ENCODE assay signal across 8 mouse cellular contexts in genomic region chr2:14823816-14824348, GRCm38 (mm10).
A peak's percentile ranks its signal among the peaks of the same experiment; 100 is the strongest.
DNase-seq lines count a peak whose midpoint lies in the region; ATAC-seq and TF ChIP-seq lines count a peak whose summit lies in the region.

No protein-coding gene starts in this region.

- 20% methylated on average over 11 of the region's 11 CpGs for WGBS in embryonic facial prominence, embryonic 14.5 days
- WGBS in heart, embryonic 16.5 days: 12% methylated on average over 11 of the region's 11 CpGs
- WGBS in lung, embryonic 14.5 days: 20% methylated on average over 11 of the region's 11 CpGs

- DNase-seq in gastrocnemius, adult 2 months: no peak
- no peak for DNase-seq in gastrocnemius, postnatal 14 days
- peak; percentile 69 for DNase-seq in embryonic facial prominence, embryonic 14.5 days (ENCODE audit: low spot score)
- DNase-seq in lung, embryonic 14.5 days: peak; percentile 94
- DNase-seq in frontal cortex, postnatal 14 days (ENCODE audit: low spot score in 2 of 2): no peak
- no peak for DNase-seq in cerebellum, adult 8-10 months
- DNase-seq in ovary, adult 18-20 months (ENCODE audit: low spot score): no peak

- H3K36me3 ChIP-seq in embryonic facial prominence, embryonic 14.5 days (ENCODE audit: control insufficient read depth, insufficient read depth, low read length): no peaks in the 10 kb centered on the region
- H3K36me3 ChIP-seq in heart, embryonic 16.5 days (ENCODE audit: control insufficient read depth, insufficient read depth): no peaks in the 10 kb centered on the region
- H3K36me3 ChIP-seq in lung, embryonic 14.5 days (ENCODE audit: insufficient read depth): no peaks in the 10 kb centered on the region

- intact Hi-C loops in gastrocnemius, adult 2 months (cut with DNase I): no loop called here
- intact Hi-C loops in gastrocnemius, postnatal 14 days (cut with DNase I; ENCODE audit: low total_unique reads): no loop called here

- peaks cover 5% of the 10 kb centered on the region for H3K4me1 ChIP-seq in embryonic facial prominence, embryonic 14.5 days (ENCODE audit: control insufficient read depth, insufficient read depth, low read length)
- H3K4me1 ChIP-seq in heart, embryonic 16.5 days (ENCODE audit: control insufficient read depth, insufficient read depth, low read length): peaks cover 29% of the 10 kb centered on the region
- no peaks in the 10 kb centered on the region for H3K4me1 ChIP-seq in lung, embryonic 14.5 days (ENCODE audit: insufficient read depth)

- peak overlapping the region; percentile 39 for H3K4me2 ChIP-seq in embryonic facial prominence, embryonic 14.5 days (ENCODE audit: low read depth, low read length)
- H3K4me2 ChIP-seq in heart, embryonic 16.5 days (ENCODE audit: low read depth, low read length): peak overlapping the region; percentile 58
- H3K4me2 ChIP-seq in lung, embryonic 14.5 days: peak overlapping the region; percentile 53

- H3K9me3 ChIP-seq in embryonic facial prominence, embryonic 14.5 days (ENCODE audit: control insufficient read depth, low read length): no peaks in the 10 kb centered on the region
- no peaks in the 10 kb centered on the region for H3K9me3 ChIP-seq in heart, embryonic 16.5 days (replicated peaks; ENCODE audit: control insufficient read depth, low read length)
- H3K9me3 ChIP-seq in lung, embryonic 14.5 days (ENCODE audit: low read depth, low read length): no peaks in the 10 kb centered on the region

- H3K9ac ChIP-seq in embryonic facial prominence, embryonic 14.5 days (ENCODE audit: low read depth, low read length): peak overlapping the region; percentile 45
- H3K9ac ChIP-seq in heart, embryonic 16.5 days (ENCODE audit: low read length): peak overlapping the region; percentile 70
- H3K9ac ChIP-seq in lung, embryonic 14.5 days: no peak overlapping the region; the same call in 1 of the 2 replicates

- H3K4me3 ChIP-seq in gastrocnemius, adult 2 months: peak overlapping the region; percentile 44
- no peak overlapping the region for H3K4me3 ChIP-seq in embryonic facial prominence, embryonic 14.5 days (ENCODE audit: low read depth, low read length)
- H3K4me3 ChIP-seq in heart, embryonic 16.5 days (ENCODE audit: low read length): peak overlapping the region; percentile 54
- peak overlapping the region; percentile 16; the same call in 1 of the 2 replicates for H3K4me3 ChIP-seq in lung, embryonic 14.5 days (ENCODE audit: low read depth, low read length)

- H3K27me3 ChIP-seq in embryonic facial prominence, embryonic 14.5 days (replicated peaks; ENCODE audit: control insufficient read depth, insufficient read depth, low read length): no peaks in the 10 kb centered on the region
- no peaks in the 10 kb centered on the region for H3K27me3 ChIP-seq in heart, embryonic 16.5 days (ENCODE audit: control insufficient read depth, insufficient read depth, low read length)
- no peaks in the 10 kb centered on the region for H3K27me3 ChIP-seq in lung, embryonic 14.5 days (ENCODE audit: insufficient read depth, low read length)

- TF ChIP-seq CTCF in gastrocnemius, adult 2 months (IDR thresholded peaks at IDR 0.05): no peak
- TF ChIP-seq CTCF in lung, embryonic 14.5 days (IDR thresholded peaks at IDR 0.05; ENCODE audit: low read depth): no peak

- ATAC-seq in embryonic facial prominence, embryonic 14.5 days (ENCODE audit: low read depth): peak; percentile 60
- ATAC-seq in heart, embryonic 16.5 days (replicated peaks; ENCODE audit: extremely low read depth, insufficient read depth, low FRiP score): peak; percentile 80
- ATAC-seq in lung, embryonic 14.5 days (ENCODE audit: insufficient read depth): peak; percentile 96

- peak overlapping the region; percentile 61 for H3K27ac ChIP-seq in gastrocnemius, adult 2 months
- H3K27ac ChIP-seq in embryonic facial prominence, embryonic 14.5 days (replicated peaks; ENCODE audit: low read depth, low read length): no peak overlapping the region
- H3K27ac ChIP-seq in heart, embryonic 16.5 days (ENCODE audit: low read length): peak overlapping the region; percentile 95
- H3K27ac ChIP-seq in lung, embryonic 14.5 days (ENCODE audit: low read depth): peak overlapping the region; percentile 77

Comparison
In these comparisons a context has a peak if more than half of its experiments do, and no peak if none do; other contexts are left out.
1. DNase-seq: peak in embryonic facial prominence, embryonic 14.5 days (single experiment) and lung, embryonic 14.5 days (single experiment); none in gastrocnemius, adult 2 months (single experiment), gastrocnemius, postnatal 14 days (single experiment), frontal cortex, postnatal 14 days (0 of 2), cerebellum, adult 8-10 months (single experiment) and ovary, adult 18-20 months (single experiment).
2. Peak in every context shown above with its lines, with median percentiles within 50 percentile points of each other: ATAC-seq and H3K4me2 ChIP-seq.